Mouse (Mus musculus): ENCODE results near the gene Bcl7a. TPM values are rescaled to one million over a fixed set of nuclear protein-coding genes. Genes with fewer than 3 reads are reported as not detected.

Gene Bcl7a
- polyA plus RNA-seq, 1 experiment from 2014 or later, result 7.7 TPM

DNA sequence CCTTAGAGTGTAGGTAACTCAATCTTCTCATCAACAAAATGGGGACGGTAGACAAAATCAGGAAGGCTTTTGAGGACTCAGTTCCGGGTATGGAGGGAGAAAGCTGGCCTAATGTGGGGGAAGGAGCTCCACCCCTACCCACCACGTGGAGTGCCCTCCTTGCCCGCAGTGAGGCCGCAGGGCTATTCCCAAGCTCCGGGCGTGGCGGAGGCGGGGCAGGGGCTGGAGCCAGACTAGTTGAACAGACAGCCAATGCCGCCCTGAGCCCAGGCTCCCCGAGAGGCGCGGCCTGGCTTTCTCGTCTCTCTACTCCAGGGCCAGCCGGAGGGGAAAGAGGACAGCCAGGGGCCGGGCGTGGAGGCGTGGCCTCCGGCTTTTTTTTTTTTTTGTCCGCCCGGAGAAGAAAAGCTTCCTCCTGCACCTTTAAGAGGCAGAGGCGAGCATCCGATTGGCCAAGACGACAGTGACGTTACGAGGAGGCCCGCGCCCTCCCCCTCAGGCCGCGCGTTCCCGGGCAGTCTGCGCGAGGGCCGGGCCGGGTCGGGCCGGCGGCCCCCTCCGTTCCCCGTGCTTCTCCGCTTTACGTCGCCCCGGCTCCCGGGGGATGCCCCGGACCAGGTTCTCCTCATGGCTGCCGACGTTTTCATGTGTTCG is 50.8 kb downstream of the Bcl7a start, which contains the start of gene Mlxip:
Gene Mlxip, plus strand, starts transcription at position 496 of the 654 bp plus-strand sequence.
- H3K4me3 ChIP-seq (ENCODE audit: low read depth, low read length), result peak within 1 kb of the TSS; percentile 96
- peak within 1 kb of the TSS; percentile 90 for H3K4me2 ChIP-seq (replicated peaks; ENCODE audit: low read depth, low read length)
- no peaks in the 10 kb centered on the region for H3K9me3 ChIP-seq (ENCODE audit: low read length)
- DNase-seq (ENCODE audit: low spot score), result peak; percentile 99
- H3K4me1 ChIP-seq (ENCODE audit: insufficient read depth, low read depth, low read length), result peaks cover 19% of the 10 kb centered on the region; the same call in 1 of the 2 replicates
- peak within 1 kb of the TSS; percentile 93 for H3K9ac ChIP-seq (replicated peaks; ENCODE audit: low read depth)
- no peaks in the 10 kb centered on the region for H3K36me3 ChIP-seq (ENCODE audit: insufficient read depth, low read length)
- peak within 1 kb of the TSS; percentile 88 for H3K27ac ChIP-seq (ENCODE audit: low read length)
- H3K27me3 ChIP-seq (replicated peaks; ENCODE audit: insufficient read depth, low read length), result no peaks in the 10 kb centered on the region
- WGBS, result under 1% methylated on average over 37 of the region's 50 CpGs
- peak; percentile 98 for ATAC-seq
- peak; percentile 42 for TF ChIP-seq CTCF (IDR thresholded peaks at IDR 0.05)
- TF ChIP-seq EP300 (IDR thresholded peaks at IDR 0.05), result peak; percentile 3; the same call in 1 of the 2 replicates

- Histone ChIP-seq H3K27me3 (replicated peaks; ENCODE audit: insufficient read depth, low read length) (no peaks in the 10 kb centered on the region), H3K9me3 (ENCODE audit: low read length) (no peaks in the 10 kb centered on the region), H3K4me3 (ENCODE audit: low read depth, low read length) (peak overlapping the region; percentile 96), H3K4me2 (replicated peaks; ENCODE audit: low read depth, low read length) (peak overlapping the region; percentile 90), H3K9ac (replicated peaks; ENCODE audit: low read depth) (peak overlapping the region; percentile 93), H3K36me3 (ENCODE audit: insufficient read depth, low read length) (no peaks in the 10 kb centered on the region), H3K27ac (ENCODE audit: low read length) (peak overlapping the region; percentile 88), H3K4me1 (ENCODE audit: insufficient read depth, low read depth, low read length) (peaks cover 19% of the 10 kb centered on the region; the same call in 1 of the 2 replicates)
- 2% methylated on average over 58 of the region's 65 CpGs for WGBS
- ATAC-seq, result peak; percentile 16
- peak; percentile 57 for DNase-seq (ENCODE audit: low spot score)
- TF ChIP-seq EP300 (IDR thresholded peaks at IDR 0.05) (no peak), CTCF (IDR thresholded peaks at IDR 0.05) (peak; percentile 18)
Observed at GRCm38 (mm10) chr5:123394957-123395881, 51.6 kb downstream of the Bcl7a start.

DNA sequence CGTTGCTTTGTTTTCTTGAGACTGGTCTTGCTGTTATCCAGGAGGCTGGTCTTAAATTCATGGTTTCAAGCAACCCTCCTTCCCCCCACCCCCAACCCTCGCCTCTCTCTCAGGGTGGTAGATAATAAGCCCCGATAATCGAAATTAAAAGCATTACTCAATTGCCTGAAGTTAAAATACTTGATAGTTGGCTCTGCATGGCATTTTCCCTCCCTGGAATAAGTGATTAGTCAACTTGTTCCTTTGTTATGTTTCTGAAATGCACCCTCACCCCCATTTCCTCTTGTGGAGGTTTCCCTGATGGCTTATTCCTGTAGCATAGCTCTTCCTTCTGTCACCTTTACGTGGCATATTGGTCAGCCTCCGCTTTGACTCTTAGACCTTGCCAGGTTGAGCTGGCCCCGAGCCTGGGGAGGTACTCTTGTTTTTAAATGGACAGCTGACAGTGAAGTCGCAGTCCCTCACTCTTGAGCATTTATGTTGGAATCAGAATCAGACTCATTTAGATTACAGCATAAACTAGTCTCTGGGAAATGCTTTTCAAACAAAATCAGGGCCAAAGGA is 53.3 kb downstream of the Bcl7a start:
- no peak for TF ChIP-seq CTCF (IDR thresholded peaks at IDR 0.05)
- TF ChIP-seq EP300 (IDR thresholded peaks at IDR 0.05), result no peak
- H3K36me3 ChIP-seq (ENCODE audit: insufficient read depth, low read length), result no peaks in the 10 kb centered on the region
- H3K9me3 ChIP-seq (ENCODE audit: low read length), result no peaks in the 10 kb centered on the region
- peaks cover 19% of the 10 kb centered on the region; the same call in 1 of the 2 replicates for H3K4me1 ChIP-seq (ENCODE audit: insufficient read depth, low read depth, low read length)
- H3K9ac ChIP-seq (replicated peaks; ENCODE audit: low read depth), result 0 out of 2 replicates have a peak overlapping the region, but pooled peaks have one; percentile 23
- ATAC-seq, result no peak
- peak overlapping the region; percentile 90 for H3K4me2 ChIP-seq (replicated peaks; ENCODE audit: low read depth, low read length)
- H3K27me3 ChIP-seq (replicated peaks; ENCODE audit: insufficient read depth, low read length), result no peaks in the 10 kb centered on the region
- peak overlapping the region; percentile 96 for H3K4me3 ChIP-seq (ENCODE audit: low read depth, low read length)
- peak overlapping the region; percentile 16; the same call in 1 of the 2 replicates for H3K27ac ChIP-seq (ENCODE audit: low read length)
- WGBS, result 25% methylated on average over 8 of the region's 8 CpGs
- DNase-seq (ENCODE audit: low spot score), result peak; percentile 52

DNA sequence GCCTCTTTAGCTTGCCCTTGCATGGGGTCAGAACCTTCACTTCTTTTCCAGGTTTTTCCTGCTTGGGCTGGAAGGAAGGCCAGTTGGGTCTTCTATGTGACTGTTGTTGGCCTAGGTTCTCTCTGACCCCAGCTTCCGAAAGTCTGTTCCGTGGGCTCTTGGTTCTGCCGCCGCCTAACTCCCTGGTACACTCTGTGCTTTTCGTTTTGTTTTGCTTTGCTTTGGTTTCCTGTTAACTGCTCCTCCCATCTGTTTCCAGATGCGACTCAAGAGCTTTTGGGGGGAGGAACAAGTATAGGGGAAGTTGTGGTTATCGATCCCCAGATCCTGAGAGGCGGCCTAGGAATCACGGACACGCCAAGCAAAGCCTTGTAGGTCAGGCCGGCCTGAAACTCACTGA is 54.2 kb downstream of the Bcl7a start:
- TF ChIP-seq CTCF (IDR thresholded peaks at IDR 0.05), result no peak
- TF ChIP-seq EP300 (IDR thresholded peaks at IDR 0.05), result peak; percentile 71
- H3K9me3 ChIP-seq (ENCODE audit: low read length), result no peaks in the 10 kb centered on the region
- peak; percentile 65 for DNase-seq (ENCODE audit: low spot score)
- no peaks in the 10 kb centered on the region for H3K27me3 ChIP-seq (replicated peaks; ENCODE audit: insufficient read depth, low read length)
- WGBS, result 51% methylated on average over 11 of the region's 11 CpGs
- peak overlapping the region; percentile 96 for H3K4me3 ChIP-seq (ENCODE audit: low read depth, low read length)
- peak overlapping the region; percentile 23; the same call in 1 of the 2 replicates for H3K9ac ChIP-seq (replicated peaks; ENCODE audit: low read depth)
- H3K36me3 ChIP-seq (ENCODE audit: insufficient read depth, low read length), result no peaks in the 10 kb centered on the region
- no peak for ATAC-seq
- peaks cover 19% of the 10 kb centered on the region; the same call in 1 of the 2 replicates for H3K4me1 ChIP-seq (ENCODE audit: insufficient read depth, low read depth, low read length)
- H3K4me2 ChIP-seq (replicated peaks; ENCODE audit: low read depth, low read length), result peak overlapping the region; percentile 90
- peak overlapping the region; percentile 16 for H3K27ac ChIP-seq (ENCODE audit: low read length)

GRCm38 (mm10) chr5:123398856-123399498 is 55.3 kb downstream of the Bcl7a start:
- TF ChIP-seq CTCF (IDR thresholded peaks at IDR 0.05), result 0 out of 2 replicates have a peak, but pooled peaks have one; percentile 2
- TF ChIP-seq EP300 (IDR thresholded peaks at IDR 0.05), result no peak
- Histone ChIP-seq H3K27ac (ENCODE audit: low read length) (no peak overlapping the region), H3K27me3 (replicated peaks; ENCODE audit: insufficient read depth, low read length) (no peaks in the 10 kb centered on the region), H3K4me3 (ENCODE audit: low read depth, low read length) (no peak overlapping the region), H3K9me3 (ENCODE audit: low read length) (no peaks in the 10 kb centered on the region), H3K4me2 (replicated peaks; ENCODE audit: low read depth, low read length) (no peak overlapping the region), H3K9ac (replicated peaks; ENCODE audit: low read depth) (no peak overlapping the region), H3K36me3 (ENCODE audit: insufficient read depth, low read length) (no peaks in the 10 kb centered on the region), H3K4me1 (ENCODE audit: insufficient read depth, low read depth, low read length) (peaks cover 19% of the 10 kb centered on the region; the same call in 1 of the 2 replicates)
- no peak for ATAC-seq
- DNase-seq (ENCODE audit: low spot score), result no peak
- 85% methylated on average over 4 of the region's 4 CpGs for WGBS

Measured in lung, postnatal 0 days (tissue).